Mouse (Mus musculus): ENCODE data around the gene Dtymk. TPM values are rescaled to one million over a fixed set of nuclear protein-coding genes. Genes with fewer than 3 reads are reported as not detected.
A peak's percentile ranks its signal among the peaks of the same experiment; 100 is the strongest.
"Not testable (repeated sequence)": the region's sequence is repeated elsewhere in the genome, so short reads cannot be mapped to it uniquely, and the experiment has no call there.

The Dtymk gene
- polyA plus RNA-seq (2012; rRNA removed): 95.9 and 97.4 TPM in 2 replicates

DNA sequence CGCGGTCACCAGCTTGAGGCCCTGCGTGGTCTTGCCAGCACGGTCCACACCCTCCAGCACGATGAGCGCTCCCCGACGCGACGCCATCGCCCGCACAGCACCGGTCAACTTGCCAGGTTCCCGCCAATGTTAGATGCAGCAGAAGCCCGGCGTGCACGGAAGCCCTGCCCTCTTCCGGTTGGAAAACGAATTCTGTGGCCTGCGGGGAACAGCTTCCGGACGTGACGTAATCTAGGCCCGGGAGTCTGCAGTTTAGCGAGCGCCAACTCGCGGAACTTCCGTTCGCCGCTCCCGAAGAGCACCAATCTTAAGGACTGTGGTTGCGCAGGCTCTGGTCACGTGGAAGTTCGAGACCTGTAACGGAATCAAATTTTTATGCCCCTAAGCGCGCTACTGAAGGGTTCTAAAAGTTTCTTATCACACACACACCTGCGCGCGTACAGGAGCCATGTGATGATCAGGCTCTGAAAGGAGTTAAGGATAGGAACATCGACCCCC lies at the start of gene Dtymk:
Gene Dtymk, minus strand, starts transcription at position 194 of the 498 bp plus-strand sequence.
- DNase-seq (ENCODE audit: extremely low spot score in 1 of 2, low spot score in 1 of 2): peak; percentile 91 to 94

DNA sequence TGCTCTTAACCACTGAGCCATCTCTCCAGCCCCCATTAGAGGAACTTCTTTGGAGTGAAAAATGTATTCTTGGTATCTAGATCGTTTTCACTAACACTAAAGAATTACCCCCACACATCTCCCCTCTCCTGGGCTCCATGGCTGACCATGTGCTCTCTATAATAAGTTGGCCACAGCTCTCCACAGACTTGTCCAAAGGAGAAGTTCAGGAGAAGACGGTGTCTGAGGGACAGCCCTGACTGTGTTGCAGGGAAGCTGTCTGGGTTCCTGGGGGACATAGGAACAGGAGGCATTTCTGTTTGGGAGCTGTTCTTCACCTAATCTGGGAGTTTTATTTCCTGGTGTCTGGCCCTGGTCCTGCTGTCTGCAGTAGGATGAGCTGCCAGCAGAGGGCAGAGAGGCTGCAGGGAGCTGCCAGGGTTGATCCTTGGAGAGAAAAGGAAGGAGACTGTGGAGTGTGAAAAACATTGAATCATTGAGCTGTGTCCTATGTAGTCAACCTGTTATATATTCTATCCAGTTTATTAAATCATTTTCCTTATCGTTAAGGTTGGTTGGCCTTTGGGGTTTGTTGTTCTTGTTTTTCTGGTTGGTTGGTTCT lies 44.1 kb upstream of the Dtymk start:
- not testable (repeated sequence) for DNase-seq (ENCODE audit: extremely low spot score in 1 of 2, low spot score in 1 of 2)

DNA sequence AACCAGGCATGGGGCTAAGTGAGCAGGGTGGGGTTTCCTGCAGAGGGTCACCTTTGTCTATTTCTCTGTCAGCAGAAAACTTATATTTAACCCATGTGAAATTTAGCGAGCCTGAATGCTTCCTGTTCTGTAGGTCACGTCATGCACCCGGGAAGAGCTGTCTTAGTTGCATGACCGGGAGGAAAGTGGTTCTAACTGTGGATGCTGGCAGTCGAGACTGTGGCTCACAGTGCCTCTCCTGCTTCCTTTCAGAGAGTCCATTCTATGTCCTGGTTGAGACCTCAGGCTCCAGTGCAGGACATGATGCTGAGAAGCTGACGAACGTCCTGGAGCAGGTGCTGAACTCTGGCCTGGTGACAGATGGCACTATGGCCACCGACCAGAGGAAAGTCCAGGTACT lies 36.8 kb upstream of the Dtymk start:
- not testable (repeated sequence) for DNase-seq (ENCODE audit: extremely low spot score in 1 of 2, low spot score in 1 of 2)

DNA sequence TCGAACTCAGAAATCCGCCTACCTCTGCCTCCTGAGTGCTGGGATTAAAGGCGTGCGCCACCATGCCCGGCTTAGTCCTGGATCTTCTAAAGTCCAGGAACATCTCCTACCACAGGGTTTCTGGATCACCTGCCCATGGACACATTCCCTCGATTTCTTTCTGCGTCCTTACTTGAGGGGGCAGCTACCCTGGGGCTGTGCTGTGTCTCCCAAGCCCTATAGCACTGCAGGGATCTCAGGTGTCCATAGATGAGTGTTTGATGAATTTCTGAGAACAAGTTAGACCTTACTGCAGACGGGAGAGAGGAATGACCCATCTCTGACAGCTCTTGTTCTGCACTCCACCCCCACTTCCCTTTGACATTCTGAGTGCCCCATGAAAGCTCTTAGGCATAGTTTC lies 35.6 kb upstream of the Dtymk start:
- no peak for DNase-seq (ENCODE audit: extremely low spot score in 1 of 2, low spot score in 1 of 2)

DNA sequence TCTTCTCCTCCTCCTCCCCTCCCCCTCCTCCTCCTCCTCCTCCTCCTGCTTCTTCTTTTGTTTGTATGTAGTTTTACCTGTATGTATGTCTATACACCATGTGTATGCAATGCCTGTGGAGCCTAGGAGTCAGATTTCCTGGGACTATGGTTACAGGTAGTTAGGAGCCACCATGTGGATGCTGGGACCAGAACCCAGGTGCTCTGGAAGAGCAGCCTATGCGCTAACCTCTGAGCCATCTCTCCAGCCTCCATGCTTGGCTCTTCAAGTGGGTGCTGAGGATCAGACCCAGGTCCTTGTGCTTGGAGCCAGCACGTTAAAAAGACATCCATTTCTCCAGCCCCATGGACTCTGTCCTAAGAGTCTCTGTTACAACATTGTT lies 34.8 kb upstream of the Dtymk start:
- no peak for DNase-seq (ENCODE audit: extremely low spot score in 1 of 2, low spot score in 1 of 2)

DNA sequence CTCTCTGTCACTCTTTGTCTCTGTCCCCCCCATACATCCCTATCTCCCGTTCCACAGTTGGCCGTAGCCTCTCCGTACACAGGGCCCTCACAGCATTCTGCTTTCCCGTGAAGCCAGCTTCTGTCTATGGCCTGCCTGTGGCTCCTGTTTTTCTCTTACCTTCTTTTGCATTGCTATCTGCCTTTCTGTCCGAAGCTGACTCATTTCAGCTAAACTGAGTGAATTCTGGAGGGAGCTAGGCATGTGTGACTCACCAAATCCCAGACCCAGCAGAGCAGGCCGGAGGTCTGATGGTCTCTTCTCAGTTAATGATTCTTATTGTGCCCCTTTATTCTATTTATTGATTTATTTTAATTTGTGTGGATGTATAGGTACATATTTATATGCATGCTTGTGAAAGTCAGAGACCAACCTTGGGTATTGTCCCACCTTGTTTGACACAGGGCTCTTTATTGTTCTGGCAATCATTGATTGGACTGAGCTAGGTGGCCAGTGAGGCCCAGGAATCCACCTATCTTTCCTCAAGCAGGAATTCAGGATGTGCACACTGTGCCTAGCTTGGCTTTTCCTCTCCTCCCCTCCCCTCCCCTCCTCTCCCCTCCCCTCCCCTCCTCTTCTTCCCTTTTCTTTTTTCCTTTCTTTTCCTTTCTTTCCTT lies 34.3 kb upstream of the Dtymk start:
- no peak for DNase-seq (ENCODE audit: extremely low spot score in 1 of 2, low spot score in 1 of 2)

DNA sequence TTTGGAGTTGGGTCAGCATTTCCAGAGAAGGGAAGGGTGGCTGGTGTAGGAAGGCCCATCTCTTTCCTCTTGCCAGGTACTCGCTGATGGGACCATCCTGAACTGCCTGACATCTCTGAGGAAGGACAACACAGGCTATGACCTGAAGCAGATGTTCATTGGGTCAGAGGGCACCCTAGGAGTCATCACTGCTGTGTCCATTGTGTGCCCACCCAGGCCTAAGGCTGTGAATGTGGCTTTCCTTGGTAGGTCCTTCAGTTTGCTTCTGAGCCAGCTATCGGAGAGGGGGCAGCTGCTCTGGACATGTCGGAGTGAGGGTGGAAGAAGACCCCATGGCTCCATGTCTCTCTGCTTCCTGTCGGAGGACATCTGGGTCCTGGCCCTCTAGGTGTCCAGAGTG lies 33.5 kb upstream of the Dtymk start:
- no peak for DNase-seq (ENCODE audit: extremely low spot score in 1 of 2, low spot score in 1 of 2)

DNA sequence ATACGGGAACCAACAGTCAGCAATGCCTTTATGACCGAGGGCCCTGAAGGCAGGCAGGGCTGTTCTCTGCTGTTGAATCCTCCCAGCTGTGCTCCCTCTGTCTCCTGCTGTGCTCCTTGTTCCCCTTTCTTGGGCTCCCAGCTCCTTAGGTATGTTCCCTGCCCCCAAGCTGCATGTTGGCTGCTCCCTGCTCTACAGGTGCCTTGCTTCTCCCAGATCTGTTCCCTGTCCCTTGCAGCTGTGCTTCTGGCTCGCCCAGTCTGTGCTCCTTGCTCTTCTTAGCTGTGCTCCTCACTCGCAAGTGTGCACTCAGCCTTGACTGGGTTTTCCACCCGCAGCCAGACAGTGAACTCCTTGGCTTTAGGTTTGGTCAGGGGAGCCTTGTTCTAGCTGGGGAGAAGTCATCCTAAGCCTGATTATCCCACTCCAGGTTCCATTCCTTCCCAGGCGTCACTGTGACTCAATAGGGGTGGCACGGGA lies 33.0 kb upstream of the Dtymk start:
- DNase-seq (ENCODE audit: extremely low spot score in 1 of 2, low spot score in 1 of 2): no peak

DNA sequence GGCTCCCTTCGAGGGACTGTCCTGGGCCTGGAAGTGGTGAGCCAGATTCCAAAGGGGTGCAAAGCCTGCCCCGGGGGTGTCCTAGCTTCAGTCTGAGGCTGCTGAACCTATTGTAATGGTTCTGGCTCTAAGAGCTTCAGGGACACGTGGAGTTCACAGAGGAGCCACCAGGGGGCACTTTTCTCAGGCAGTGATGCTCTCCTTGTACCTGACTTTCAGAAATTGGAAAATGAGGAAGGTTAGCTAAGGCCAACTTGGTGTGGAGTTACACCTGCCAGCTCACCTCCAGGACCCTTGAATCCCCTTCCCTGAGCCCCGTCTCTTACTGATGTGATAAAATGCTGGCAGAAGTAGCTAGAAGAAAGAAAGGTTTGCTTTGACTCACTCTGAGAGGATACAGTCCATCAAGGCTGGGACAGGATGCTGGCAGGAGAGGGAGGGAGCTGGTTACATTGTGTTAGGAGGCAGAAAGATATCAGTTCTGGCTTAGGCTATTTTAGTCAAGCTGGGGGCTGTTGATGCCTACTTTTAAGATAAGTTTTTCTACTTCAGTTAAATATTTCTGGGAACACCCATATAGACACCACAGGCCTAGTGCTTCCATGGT lies 31.1 kb upstream of the Dtymk start:
- DNase-seq (ENCODE audit: extremely low spot score in 1 of 2, low spot score in 1 of 2): not testable (repeated sequence)

DNA sequence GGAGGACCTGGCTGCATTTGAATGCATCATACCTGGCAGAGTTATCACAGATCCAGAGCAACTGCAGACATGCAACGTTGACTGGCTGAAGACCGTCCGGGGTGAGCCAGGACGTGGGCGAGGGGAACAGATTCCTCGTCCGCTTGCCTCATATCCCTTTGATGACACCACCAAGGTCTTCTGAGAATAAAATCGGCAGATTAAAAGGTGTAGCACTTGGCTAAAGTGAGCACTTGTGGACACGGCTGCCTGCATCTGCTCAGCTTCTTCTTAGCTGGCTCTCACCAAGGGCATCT lies 24.8 kb upstream of the Dtymk start:
- no peak for DNase-seq (ENCODE audit: extremely low spot score in 1 of 2, low spot score in 1 of 2)

DNA sequence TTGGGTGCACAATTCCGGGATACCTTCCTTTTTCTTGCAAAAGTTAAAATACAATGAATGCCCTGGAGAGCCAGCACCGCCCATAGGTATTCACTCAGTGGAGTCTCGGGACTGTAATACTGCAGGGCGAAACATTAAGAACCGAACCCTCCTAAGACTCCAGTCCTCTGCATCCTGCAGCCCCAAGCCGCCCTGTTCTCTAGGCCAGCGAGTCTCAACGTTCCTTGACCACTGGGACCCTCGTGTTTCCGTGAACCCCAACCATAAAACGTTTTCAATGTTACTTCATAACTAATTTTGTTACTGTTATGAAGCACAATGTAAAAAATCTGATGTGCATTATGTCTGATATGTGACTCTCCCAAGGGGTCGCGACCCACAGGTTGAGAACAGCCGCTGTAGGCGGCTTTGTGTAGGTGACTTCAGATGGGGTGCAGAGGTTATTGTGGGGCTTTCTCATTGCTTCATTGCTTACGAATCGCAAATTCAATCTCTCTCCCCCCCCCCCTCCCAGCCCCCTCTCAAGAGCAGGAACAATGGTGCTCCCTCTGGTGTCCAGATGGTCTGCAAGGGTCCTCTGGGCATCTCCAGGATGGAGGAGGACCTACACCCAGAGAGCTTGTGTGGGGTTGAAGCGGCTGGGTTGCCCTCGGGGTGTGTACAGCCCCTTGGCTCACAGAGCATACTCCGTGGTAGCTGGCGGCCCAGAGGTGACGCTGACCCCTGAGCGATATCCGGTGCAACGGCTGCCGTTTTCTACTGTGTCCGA lies 24.2 kb upstream of the Dtymk start:
- no peak for DNase-seq (ENCODE audit: extremely low spot score in 1 of 2, low spot score in 1 of 2)

DNA sequence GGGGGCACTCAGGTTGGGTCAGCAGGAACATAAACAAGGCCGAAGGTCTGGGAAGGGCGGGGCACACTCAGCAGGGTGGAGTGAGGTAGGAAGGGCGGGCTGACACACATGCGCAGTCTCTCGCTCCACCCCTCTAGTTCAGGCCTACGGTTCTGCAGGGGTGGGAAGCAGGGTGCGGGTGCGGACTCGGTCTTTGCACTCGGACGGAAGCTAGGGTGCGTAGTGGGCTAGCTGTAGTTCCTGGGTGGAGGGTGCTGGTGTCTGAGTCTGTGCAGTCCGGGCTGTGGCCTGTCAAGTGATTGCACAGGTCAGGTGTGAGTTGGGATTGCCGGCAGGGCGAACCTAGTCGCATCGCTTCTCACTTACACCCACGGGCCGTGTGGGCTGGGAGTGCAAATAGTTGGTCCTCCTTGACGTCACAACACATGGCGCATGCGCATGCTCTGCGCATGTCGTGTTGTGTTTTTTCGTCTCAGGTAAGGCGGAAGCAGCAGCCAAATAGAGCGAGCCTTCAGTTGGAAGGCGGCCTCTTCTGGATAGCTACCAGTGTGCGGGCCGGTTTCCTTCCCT lies 23.5 kb upstream of the Dtymk start:
- peak; percentile 96 to 97 for DNase-seq (ENCODE audit: extremely low spot score in 1 of 2, low spot score in 1 of 2)

DNA sequence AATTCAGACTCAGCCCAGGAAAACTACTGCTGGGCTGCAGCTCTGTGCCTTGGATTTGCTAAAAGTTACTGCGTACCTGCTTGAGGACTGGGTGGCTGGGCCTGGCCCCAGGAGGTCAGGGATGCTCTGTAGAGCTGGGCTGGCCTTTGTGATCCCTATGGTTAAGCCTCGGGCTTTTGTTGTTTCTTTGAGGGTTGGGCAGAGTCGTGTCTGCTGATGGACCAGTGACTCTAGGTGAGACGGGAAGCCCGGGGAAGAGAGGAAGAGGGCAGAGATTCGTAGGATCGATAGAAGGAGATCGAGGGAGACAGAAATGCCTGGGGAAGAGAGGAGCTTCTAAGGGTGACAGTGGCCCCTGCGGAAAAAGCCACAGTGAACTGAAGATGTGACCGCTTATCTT lies 22.9 kb upstream of the Dtymk start, which contains the start of gene D2hgdh:
Gene D2hgdh, plus strand, starts transcription at position 301 of the 400 bp plus-strand sequence.
- no peak for DNase-seq (ENCODE audit: extremely low spot score in 1 of 2, low spot score in 1 of 2)

DNA sequence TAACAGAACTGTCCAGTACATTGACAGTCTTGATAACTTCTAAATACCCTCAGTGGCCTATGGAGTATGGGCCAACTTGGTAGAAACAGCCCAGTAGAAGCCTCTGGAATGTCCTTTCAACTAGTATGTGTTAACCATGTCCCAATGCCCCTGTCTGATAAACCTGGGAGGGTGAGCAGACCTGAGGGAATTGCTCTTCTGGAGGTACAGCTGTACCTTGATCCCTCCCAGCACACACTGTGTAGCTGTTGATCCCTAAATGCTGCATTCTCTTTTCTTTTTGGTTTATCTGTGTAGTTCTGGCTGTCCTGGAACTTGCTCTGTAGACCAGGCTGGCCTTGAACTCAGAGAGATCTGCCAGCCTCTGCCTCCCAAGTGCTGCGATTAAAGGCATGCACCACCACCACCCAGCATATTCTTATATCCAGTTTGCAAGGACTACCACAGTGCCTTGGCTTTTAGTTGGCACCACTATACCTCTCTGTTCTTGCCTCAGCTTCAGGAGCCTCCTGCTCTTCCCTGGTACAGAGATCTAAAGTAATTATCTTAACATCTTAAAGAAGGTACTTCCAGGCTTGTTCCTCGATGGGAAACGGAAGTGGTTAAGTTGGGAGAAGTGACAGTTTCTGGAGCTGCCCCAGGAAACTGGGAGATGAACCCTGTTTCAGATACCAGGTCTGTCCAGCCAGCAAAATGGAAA lies 22.2 kb upstream of the Dtymk start:
- DNase-seq (ENCODE audit: extremely low spot score in 1 of 2, low spot score in 1 of 2): no peak

DNA sequence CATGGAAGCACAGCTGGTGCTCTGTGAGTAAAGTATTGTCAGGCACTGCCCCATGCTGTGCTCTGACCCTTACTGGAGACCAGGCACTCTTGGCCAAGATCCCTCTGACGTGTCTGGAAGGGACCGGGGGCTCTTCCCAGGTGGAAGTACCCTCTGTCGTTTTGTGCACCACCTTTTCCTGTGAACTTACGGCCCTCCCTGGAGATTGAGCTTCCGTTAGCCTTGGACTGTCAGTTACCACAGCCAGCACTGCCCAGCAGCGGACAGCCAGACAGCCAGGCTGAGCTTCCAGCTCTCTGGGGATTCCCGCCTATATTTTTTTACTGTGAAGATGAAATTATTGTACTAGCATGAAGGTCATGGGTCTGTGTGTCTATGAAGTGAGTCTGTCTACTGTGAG lies 17.0 kb upstream of the Dtymk start:
- DNase-seq (ENCODE audit: extremely low spot score in 1 of 2, low spot score in 1 of 2): no peak

DNA sequence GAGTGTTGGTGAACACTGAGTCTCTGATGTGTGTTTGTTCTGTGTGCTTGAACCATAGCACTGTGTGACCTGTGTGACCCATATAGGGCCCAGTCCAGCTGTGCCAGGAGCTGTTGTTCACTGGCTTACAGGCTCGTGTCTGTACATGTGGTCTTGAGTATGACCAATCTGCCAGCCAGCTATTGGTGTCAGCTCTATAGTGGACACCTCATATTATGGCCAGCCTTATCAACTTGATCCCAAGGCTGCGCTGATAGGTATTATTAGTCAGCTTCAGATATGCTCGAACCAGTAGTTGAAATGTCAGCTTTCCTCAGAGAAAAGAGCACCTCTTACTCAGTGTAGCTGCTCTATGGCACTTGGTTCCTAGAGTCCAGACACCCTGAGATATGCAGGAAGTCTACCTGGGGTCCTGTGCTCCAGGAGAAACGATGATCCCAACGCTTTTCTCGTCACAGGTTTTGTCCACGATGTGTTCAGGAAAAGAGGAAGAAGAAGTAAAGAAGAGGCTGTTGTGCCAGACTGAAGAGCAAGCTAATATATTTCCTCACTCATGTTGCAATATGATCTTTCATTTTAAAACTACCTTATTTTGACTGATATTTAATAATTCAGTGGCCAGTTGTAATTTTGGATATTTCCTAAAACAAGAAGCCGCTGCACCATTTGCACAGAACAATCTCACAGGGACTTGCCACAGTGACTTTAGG lies 16.2 kb upstream of the Dtymk start:
- DNase-seq (ENCODE audit: extremely low spot score in 1 of 2, low spot score in 1 of 2): no peak

DNA sequence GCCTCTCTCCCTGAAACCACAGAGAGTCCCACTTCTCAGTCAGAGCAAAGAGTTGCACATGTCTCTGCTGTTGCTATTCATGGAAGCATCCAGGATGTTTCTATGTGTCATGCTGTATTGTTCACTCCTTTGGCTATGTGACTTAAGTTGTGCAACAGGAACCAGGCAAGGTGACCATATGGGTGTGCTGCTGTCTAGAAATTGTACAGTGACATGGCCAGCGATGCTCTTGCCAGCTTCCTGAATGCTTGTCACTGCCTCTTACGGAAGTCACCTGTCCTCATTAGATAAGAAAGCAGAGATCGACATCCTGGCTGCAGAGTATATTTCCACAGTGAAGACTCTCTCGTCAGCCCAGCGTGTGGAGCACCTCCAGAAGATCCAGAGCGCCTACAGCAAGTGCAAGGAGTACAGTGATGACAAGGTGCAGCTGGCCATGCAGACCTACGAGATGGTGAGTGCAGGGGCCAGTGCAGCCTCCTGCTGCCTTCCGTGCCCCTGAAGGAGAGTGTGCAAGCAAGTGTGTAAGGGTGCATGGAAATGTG lies 9.8 kb upstream of the Dtymk start:
- no peak for DNase-seq (ENCODE audit: extremely low spot score in 1 of 2, low spot score in 1 of 2)

DNA sequence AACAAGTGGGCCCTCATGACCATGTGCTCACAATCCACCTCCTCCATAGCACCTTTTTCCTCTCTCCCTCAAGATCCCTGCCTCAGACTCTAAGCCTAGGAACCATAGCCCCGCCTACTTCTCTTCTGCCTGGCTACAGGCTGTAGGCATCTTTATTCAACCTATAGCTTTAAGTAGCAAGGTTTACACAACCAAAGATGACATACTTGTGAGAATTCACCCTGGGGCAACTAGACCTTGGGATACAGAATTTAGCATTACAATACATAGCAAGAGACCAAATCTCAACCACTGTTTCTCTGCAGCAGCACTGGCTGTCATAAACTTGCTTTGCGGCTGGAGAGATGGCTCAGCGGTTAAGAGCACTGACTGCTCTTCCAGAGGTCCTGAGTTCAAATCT lies 8.3 kb upstream of the Dtymk start:
- DNase-seq (ENCODE audit: extremely low spot score in 1 of 2, low spot score in 1 of 2): no peak

DNA sequence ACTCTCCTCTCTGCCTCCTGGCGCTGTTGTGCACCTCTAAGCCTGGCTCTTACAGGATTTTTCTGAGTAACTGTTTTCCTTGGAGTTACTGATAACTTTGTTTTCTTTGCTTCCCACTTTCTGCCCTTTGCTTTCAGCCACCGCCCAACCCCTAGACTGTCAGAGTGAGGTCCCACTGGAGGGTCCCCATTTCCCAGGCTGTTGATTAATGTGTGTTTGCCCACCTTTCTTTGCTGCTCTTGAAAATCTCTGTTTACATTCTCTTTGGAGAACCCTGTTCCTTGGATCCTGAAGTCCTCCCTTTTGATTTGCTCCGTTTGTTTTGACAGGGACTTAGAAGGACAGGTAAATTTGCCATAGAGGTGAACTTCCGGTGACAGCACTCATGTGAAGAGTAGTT lies 7.1 kb upstream of the Dtymk start:
- DNase-seq (ENCODE audit: extremely low spot score in 1 of 2, low spot score in 1 of 2): no peak
